In genomic region chr4:152610026-152610425, GRCm38 (mm10) we compare ENCODE assay signal across 8 mouse cellular contexts.
"Had no signal": no experiment of that assay in that cellular context is flagged by ENCODE, and none has a peak within 500 bp of the region (broad histone marks: within the 10 kb centered on the region; RNA-seq: fewer than 3 reads in every experiment).

No protein-coding gene starts in this region.

- DNase-seq: liver, postnatal 0 days; lung, adult 2 months; lung, postnatal 14 days; lung, postnatal 36 days; right cerebral cortex, postnatal 14 days; thymus, adult 2 months; thymus, postnatal 25 days; thymus, postnatal 4 days had no signal
